Mouse (Mus musculus): ENCODE results near the gene Furin. TPM values are rescaled to one million over a fixed set of nuclear protein-coding genes. Genes with fewer than 3 reads are reported as not detected.

The Furin gene
- polyA plus RNA-seq, 1 experiment from 2014 or later: 12.0 TPM

DNA sequence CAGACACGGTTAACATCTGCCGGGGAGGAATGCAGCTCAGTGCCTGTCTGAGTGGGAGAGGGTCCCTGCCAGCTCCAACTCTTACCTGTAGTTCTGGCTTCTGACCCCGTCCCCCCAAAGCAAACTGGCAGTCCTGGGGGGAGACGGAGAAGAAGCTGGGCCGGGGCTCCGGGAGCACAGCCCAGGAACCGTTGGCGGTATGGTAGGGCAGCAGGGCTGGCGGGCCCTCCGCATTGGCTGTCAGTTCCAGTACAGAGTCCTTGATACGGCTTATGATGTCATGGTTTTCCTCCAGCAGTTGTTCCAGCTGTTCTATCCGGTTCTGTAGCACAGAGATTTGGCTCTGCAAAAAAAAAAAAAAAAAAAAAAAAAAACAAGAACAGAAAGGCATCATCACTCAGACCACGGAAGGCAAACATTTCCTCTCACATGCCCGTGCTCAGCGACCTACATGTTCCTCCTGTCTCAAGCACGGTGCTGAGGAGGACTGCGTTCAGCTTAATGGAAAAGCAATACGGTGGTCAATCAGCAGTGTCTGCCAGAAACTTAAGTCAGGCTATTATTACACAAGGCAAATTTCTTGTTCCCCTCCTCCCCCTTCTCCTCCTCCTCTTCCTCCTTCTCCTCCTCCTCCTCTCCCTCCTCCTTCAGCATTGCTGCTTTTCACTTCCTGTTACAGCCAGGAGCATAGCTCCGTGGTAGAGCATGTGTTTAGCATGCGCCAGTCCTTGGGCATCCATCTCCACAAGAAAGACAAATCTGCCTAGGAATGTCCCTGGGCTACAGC lies 36.4 kb downstream of the Furin start:
- Histone ChIP-seq H3K4me2 (replicated peaks) (peak overlapping the region; percentile 72), H3K4me1 (peaks cover 16% of the 10 kb centered on the region), H3K9me3 (peaks cover 2% of the 10 kb centered on the region; the same call in 1 of the 2 replicates), H3K27me3 (no peaks in the 10 kb centered on the region), H3K9ac (peak overlapping the region; percentile 90; the same call in 1 of the 2 replicates), H3K27ac (no peak overlapping the region), H3K36me3 (peaks cover 49% of the 10 kb centered on the region), H3K4me3 (peak overlapping the region; percentile 87; the same call in 1 of the 2 replicates)
- no peak for ATAC-seq (ENCODE audit: low FRiP score, low read depth)
- 74% methylated on average over 20 of the region's 20 CpGs for WGBS

DNA sequence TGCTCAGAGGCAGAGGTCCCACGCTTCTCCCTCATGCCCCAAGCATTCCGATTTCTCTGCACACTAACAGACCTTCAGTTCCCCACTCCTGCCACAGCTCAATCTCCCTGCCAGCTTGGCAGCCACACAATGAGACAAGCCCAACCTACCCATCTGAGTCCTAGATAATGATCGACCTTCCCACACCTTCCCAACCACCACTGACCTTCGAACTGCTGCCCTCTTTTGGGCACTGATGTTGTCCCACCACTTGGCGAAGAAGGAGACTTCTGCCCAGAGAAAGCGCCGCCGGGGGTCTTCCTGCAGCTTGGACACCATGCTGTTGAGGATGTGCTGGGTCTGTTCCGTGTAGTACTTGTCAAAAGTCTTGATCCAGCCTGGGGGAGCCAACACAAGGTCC lies 37.2 kb downstream of the Furin start:
- WGBS: 86% methylated on average over 9 of the region's 9 CpGs
- Histone ChIP-seq H3K9ac (no peak overlapping the region), H3K36me3 (peaks cover 57% of the 10 kb centered on the region), H3K4me3 (no peak overlapping the region), H3K9me3 (peaks cover 2% of the 10 kb centered on the region; the same call in 1 of the 2 replicates), H3K27ac (no peak overlapping the region), H3K4me2 (replicated peaks) (no peak overlapping the region), H3K27me3 (no peaks in the 10 kb centered on the region), H3K4me1 (peaks cover 16% of the 10 kb centered on the region)
- ATAC-seq (ENCODE audit: low FRiP score, low read depth): no peak

DNA sequence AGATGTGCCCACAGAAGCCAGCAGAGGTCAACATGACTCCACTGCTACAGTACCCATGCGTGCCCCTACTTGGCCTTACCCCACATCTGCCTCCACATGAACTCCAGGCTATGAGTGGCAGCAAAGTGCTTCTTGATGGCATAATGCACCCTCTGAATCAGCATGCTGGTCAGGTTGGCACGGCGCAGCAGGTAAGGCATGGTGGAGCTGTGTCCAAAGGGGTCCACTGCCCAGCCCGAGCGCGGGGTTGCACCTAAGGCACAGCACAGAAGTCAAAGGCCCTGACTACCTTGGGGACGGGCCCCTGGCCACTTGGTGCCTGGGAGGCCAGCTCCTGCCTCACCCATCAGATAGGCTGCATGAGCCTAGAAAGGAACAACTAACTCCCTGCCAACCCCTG lies 38.0 kb downstream of the Furin start:
- no peak overlapping the region for H3K27ac ChIP-seq
- 96% methylated on average over 7 of the region's 7 CpGs for WGBS
- H3K4me2 ChIP-seq (replicated peaks): no peak overlapping the region
- peaks cover 2% of the 10 kb centered on the region; the same call in 1 of the 2 replicates for H3K9me3 ChIP-seq
- H3K9ac ChIP-seq: no peak overlapping the region
- H3K4me1 ChIP-seq: peaks cover 16% of the 10 kb centered on the region
- no peak overlapping the region for H3K4me3 ChIP-seq
- ATAC-seq (ENCODE audit: low FRiP score, low read depth): no peak
- no peaks in the 10 kb centered on the region for H3K27me3 ChIP-seq
- H3K36me3 ChIP-seq: peaks cover 65% of the 10 kb centered on the region

DNA sequence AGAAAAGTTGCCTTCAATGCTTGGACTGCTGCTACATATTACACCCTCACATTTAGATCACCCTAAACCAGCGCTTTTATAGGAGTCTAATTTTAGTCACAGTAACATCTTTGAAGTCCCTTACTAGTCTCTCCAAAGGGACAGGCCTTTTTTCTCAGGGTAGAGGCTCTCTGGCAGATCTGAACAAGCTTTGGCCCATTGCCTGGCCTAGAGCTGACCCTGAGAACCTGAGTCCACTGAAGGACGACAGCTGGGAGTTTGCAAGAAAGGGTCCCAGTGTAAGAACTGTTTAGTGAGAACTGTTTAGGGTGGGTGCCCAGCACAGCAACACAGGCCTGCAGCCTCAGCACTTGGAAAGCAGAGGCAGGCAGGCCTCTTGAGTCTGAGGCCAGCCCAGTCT lies 39.5 kb downstream of the Furin start:
- WGBS: 88% methylated on average over 2 of the region's 2 CpGs
- no peak overlapping the region for H3K9ac ChIP-seq
- no peak overlapping the region for H3K27ac ChIP-seq
- H3K9me3 ChIP-seq: peaks cover 2% of the 10 kb centered on the region; the same call in 1 of the 2 replicates
- no peak for ATAC-seq (ENCODE audit: low FRiP score, low read depth)
- no peaks in the 10 kb centered on the region for H3K27me3 ChIP-seq
- peaks cover 79% of the 10 kb centered on the region for H3K36me3 ChIP-seq
- peaks cover 16% of the 10 kb centered on the region for H3K4me1 ChIP-seq
- H3K4me3 ChIP-seq: no peak overlapping the region
- no peak overlapping the region for H3K4me2 ChIP-seq (replicated peaks)

DNA sequence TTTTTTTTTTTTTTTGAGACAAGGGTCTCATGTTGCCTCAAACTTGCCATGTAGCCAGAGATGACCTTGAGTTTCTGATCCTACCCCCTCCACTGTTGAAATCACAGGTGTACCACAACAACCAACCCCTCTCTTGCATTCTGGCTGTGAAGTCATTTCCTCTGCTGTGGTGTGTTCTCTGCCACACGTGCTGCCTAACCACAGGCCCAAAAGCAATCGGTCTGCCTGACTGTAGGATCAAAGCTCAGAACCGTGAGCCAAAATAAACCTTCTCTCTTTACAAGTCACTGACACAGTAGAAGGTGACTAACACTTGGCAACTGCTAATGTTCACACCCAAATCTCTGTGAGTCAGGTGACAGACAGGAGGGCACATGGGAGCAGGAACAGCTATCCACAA lies 44.8 kb downstream of the Furin start:
- H3K36me3 ChIP-seq: peaks cover 99% of the 10 kb centered on the region
- 57% methylated on average over 3 of the region's 3 CpGs for WGBS
- no peaks in the 10 kb centered on the region for H3K27me3 ChIP-seq
- H3K27ac ChIP-seq: no peak overlapping the region
- no peak for ATAC-seq (ENCODE audit: low FRiP score, low read depth)
- no peak overlapping the region for H3K4me3 ChIP-seq
- peaks cover 2% of the 10 kb centered on the region; the same call in 1 of the 2 replicates for H3K9me3 ChIP-seq
- H3K9ac ChIP-seq: no peak overlapping the region
- H3K4me2 ChIP-seq (replicated peaks): no peak overlapping the region
- no peaks in the 10 kb centered on the region for H3K4me1 ChIP-seq

DNA sequence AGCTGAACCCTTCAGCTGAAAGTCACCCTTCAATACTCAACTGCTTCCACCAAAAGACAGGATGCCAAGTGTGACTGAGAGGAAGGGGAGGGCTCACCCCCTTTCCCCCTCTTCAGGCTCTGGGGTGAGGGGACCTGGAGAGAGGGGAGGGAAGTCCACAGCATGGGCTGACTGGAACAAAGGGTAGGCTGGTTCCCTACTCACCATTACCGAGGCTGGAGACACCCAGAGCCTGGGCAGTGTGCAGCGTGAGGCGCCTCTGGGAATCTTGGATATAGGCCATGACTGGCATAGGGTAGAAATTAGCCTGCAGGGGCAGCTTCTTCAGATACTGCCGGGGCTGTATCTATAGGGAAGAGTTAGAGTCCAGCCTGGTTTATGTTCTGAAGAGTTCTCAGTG lies 47.2 kb downstream of the Furin start:
- H3K4me1 ChIP-seq: no peaks in the 10 kb centered on the region
- no peaks in the 10 kb centered on the region for H3K27me3 ChIP-seq
- no peak overlapping the region for H3K9ac ChIP-seq
- H3K9me3 ChIP-seq: no peaks in the 10 kb centered on the region
- no peak overlapping the region for H3K4me3 ChIP-seq
- H3K27ac ChIP-seq: no peak overlapping the region
- no peak for ATAC-seq (ENCODE audit: low FRiP score, low read depth)
- peaks cover 94% of the 10 kb centered on the region for H3K36me3 ChIP-seq
- WGBS: 87% methylated on average over 4 of the region's 4 CpGs
- H3K4me2 ChIP-seq (replicated peaks): no peak overlapping the region

DNA sequence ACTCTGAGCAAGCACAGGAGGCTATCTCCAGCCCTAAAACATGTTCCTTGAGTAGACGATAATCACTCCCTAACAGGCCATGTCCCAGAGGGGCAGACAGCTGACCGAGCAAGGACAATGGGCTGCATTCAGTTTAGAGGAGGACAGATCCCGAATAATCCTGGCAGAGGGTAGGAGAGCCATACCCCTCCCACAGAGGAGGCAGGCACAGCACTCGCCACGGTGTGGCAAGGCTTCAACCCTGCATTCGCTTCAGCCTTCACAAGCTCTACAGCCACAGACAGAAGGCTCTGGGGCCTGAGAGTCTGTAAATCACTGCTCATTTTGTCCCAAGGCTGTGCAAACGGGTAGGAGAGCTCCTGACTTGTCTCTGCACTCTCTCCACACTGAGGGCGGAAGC lies 48.1 kb downstream of the Furin start:
- no peaks in the 10 kb centered on the region for H3K4me1 ChIP-seq
- no peak overlapping the region for H3K9ac ChIP-seq
- no peaks in the 10 kb centered on the region for H3K9me3 ChIP-seq
- H3K27me3 ChIP-seq: no peaks in the 10 kb centered on the region
- no peak overlapping the region for H3K4me3 ChIP-seq
- H3K36me3 ChIP-seq: peaks cover 94% of the 10 kb centered on the region
- no peak overlapping the region for H3K4me2 ChIP-seq (replicated peaks)
- no peak for ATAC-seq (ENCODE audit: low FRiP score, low read depth)
- WGBS: 62% methylated on average over 8 of the region's 8 CpGs
- no peak overlapping the region for H3K27ac ChIP-seq

DNA sequence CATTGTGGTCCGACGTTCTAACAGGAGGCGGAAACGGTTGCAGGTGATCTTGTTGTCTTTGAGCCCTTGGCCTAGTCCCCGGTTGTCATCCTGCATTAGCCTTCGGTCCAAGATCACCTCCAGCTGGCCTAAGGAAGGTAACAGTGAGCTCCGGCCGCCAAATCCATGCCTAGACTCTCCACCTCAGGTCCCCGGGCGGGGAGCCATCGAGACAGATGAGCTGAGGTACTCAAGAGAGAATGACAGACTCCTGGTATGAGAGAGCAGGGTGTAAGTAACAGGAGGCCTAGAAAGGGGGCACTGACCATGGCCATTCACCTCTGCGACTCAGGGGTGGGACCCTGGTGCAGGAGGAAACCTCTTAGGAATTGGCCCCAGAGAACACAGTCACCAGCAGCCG lies 48.9 kb downstream of the Furin start:
- Histone ChIP-seq H3K9me3 (no peaks in the 10 kb centered on the region), H3K27me3 (no peaks in the 10 kb centered on the region), H3K27ac (no peak overlapping the region), H3K4me1 (no peaks in the 10 kb centered on the region), H3K4me3 (no peak overlapping the region), H3K36me3 (peaks cover 92% of the 10 kb centered on the region), H3K4me2 (replicated peaks) (no peak overlapping the region), H3K9ac (no peak overlapping the region)
- no peak for ATAC-seq (ENCODE audit: low FRiP score, low read depth)
- WGBS: 92% methylated on average over 13 of the region's 13 CpGs

DNA sequence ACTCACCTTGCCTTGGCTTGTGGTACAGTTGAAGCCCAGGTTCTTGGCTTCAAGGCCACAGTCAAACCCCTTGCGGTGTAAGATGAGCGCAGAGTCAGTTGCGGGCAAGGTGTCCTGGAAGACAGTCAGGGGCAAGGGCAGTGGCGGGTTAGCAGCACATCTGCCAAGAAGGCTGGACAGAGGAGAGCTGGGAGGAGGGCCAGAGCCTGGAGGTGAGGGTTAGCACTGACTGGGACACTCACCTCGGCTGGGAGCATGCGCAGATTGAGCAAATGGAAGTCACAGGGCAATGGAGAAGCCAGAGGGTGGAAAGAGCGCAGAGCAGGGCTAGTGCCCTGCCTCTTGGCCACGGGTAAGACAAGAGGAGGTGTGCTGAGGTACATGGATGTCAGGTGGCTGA lies 52.3 kb downstream of the Furin start:
- H3K9me3 ChIP-seq: no peaks in the 10 kb centered on the region
- H3K9ac ChIP-seq: no peak overlapping the region
- ATAC-seq (ENCODE audit: low FRiP score, low read depth): no peak
- H3K27me3 ChIP-seq: no peaks in the 10 kb centered on the region
- WGBS: 91% methylated on average over 8 of the region's 8 CpGs
- H3K4me2 ChIP-seq (replicated peaks): no peak overlapping the region
- no peak overlapping the region for H3K4me3 ChIP-seq
- no peak overlapping the region for H3K27ac ChIP-seq
- peaks cover 73% of the 10 kb centered on the region for H3K36me3 ChIP-seq
- H3K4me1 ChIP-seq: peaks cover 10% of the 10 kb centered on the region

DNA sequence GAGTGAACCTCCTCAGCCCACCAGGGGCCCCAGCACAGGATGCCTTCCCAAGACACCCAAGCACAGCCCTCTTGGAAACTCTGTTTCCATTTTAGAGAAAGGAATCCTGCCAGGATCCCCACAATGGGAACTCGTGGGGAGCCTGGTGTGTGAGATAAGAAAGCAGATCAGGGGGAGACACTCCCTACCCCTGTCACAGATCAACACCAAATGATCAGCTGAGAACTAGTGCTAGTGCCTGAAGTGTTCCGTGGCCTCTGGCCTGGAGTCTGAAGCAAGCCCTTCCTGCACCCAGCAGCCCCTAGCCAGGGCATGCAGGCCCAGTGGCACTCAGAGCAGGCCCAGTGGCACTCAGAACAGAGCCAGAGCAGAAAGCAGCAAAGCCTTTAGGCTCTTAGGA lies 54.4 kb downstream of the Furin start:
- Histone ChIP-seq H3K36me3 (peaks cover 53% of the 10 kb centered on the region), H3K9ac (no peak overlapping the region)
- WGBS: 79% methylated on average over 2 of the region's 2 CpGs

DNA sequence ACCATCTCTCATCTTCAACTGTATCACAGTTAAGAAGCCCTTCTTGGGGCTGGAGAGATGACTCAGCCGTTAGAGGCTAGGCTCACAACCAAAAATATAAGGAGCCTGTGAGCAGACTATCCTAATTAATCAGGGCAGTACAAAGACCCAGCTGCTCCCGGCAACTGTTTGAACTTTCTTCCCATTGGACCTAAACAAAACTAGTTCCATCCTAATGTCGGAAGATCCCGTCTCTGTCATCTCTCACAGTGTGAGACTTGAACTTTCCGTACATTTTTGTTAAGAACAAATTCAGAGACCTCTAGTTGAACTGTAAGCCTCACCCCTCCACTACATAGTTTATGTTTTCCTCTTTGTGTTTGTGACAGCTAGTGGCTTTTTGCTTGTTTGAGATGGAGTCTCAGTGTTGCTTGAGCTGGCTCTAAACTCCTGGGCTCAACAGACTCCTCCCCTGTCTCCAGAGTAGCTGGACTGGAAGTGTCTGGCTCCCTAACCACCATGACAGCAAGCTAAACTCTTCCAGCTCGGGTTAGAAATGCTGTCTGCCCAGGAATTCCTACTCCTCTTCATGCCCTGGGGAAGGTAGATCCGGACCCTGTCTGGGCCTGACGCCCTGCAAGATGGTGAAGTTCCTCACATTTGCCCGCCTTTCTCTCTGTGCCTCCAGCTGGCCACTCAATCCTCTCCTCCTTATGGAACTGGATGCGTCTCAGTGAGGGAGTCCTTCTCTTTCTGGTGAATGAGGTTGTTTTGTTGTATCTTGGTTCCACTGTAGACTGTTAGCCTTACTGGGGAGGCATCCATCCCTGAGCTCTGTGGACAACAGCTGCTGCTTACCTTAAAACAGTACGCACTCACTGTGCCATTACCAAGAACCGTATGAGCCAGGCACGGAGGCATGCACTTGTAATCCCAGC lies 57.3 kb downstream of the Furin start:
- H3K9ac ChIP-seq: no peak overlapping the region; the same call in 1 of the 2 replicates
- ATAC-seq (ENCODE audit: low FRiP score, low read depth): no peak
- no peak overlapping the region for H3K4me3 ChIP-seq
- H3K4me2 ChIP-seq (replicated peaks): no peak overlapping the region
- H3K9me3 ChIP-seq: no peaks in the 10 kb centered on the region
- peaks cover 36% of the 10 kb centered on the region for H3K36me3 ChIP-seq
- WGBS: 51% methylated on average over 13 of the region's 13 CpGs
- no peaks in the 10 kb centered on the region for H3K27me3 ChIP-seq
- H3K27ac ChIP-seq: peak overlapping the region; percentile 61; the same call in 1 of the 2 replicates
- peaks cover 31% of the 10 kb centered on the region for H3K4me1 ChIP-seq

More for the DNA sequence above, 54.4 kb downstream of the Furin start:
- ATAC-seq (ENCODE audit: low FRiP score, low read depth): no peak
- H3K9me3 ChIP-seq: no peaks in the 10 kb centered on the region
- peaks cover 25% of the 10 kb centered on the region for H3K4me1 ChIP-seq
- no peak overlapping the region for H3K4me3 ChIP-seq
- H3K27me3 ChIP-seq: no peaks in the 10 kb centered on the region
- H3K4me2 ChIP-seq (replicated peaks): no peak overlapping the region
- no peak overlapping the region for H3K27ac ChIP-seq

DNA sequence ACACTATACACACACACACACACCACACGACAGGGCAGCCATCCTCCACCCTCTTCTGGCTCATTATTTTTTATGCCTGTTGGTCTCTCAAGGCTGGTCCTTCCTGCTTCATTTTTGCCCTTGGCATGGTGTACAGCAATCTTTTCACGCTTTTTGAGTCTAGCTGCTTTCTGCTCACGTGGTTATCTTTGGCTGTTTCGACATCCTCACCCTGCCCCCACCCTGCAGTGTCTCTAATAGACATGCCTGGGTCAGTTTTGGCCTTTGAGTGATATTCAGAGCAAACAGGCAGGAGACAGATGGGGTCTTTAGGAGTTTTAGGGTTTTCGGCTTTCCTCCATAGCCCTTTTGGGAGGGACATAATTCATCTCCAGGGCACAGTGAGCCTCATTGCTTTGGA lies 58.4 kb downstream of the Furin start:
- H3K4me2 ChIP-seq (replicated peaks): no peak overlapping the region
- 74% methylated on average over 5 of the region's 5 CpGs for WGBS

More for the DNA sequence above, 58.4 kb downstream of the Furin start:
- H3K9ac ChIP-seq: no peak overlapping the region
- 0 out of 2 replicates have a peak overlapping the region, but pooled peaks have one; percentile 15 for H3K27ac ChIP-seq
- H3K9me3 ChIP-seq: no peaks in the 10 kb centered on the region
- H3K4me1 ChIP-seq: peaks cover 34% of the 10 kb centered on the region
- no peak overlapping the region for H3K4me3 ChIP-seq
- no peak for ATAC-seq (ENCODE audit: low FRiP score, low read depth)
- H3K36me3 ChIP-seq: peaks cover 26% of the 10 kb centered on the region
- H3K27me3 ChIP-seq: no peaks in the 10 kb centered on the region
